Mouse (Mus musculus) adrenal gland, adult 18-20 months (tissue): ENCODE results near the gene Kcp. TPM values are rescaled to one million over a fixed set of nuclear protein-coding genes. Genes with fewer than 3 reads are reported as not detected.

Experiments used
- DNase-seq, 2 experiments: peaks; one replicate each; pipeline ENCODE4 v3.0.0; 2021 to 2022; ENCODE audit warnings: low spot score in 2 of 2
- total RNA-seq, 2 experiments: library from RNA; stranded (reverse); gene quantifications; 1 replicate in 1 of 2; 2 replicates in 1 of 2; pipeline ENCODE4 v1.2.3; 2021

Kcp gene
- total RNA-seq, 2 experiments from 2014 or later, result 2.4 to 7.9 TPM

DNA sequence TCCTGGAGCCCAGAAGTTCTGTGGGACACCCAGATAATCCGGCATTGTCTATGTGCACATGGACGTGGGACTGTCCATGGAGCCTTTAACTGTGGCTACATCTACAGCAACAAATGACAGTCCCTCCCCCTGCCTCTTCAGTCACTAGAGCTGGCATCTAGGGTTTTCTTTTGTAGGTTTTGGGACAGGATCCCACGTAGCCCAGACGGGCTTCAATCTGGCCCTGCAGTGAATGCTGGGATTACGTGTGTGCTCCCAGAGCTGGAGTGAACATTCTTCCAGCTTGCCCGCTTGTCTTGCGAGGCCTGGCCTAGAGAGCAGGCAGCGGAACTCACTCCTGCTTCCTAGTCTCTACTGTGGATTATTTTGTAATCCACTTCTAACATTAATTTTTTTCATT is 82.6 kb downstream of the Kcp start:
- no peak for DNase-seq

Other genes starting within 250 kb of the Kcp start
- gene Hilpda, start 235.5 kb downstream of the Kcp start, total RNA-seq, result 1 to 10 TPM; 3.9 to 6.7 TPM
- gene Fam71f2, start 228.4 kb downstream of the Kcp start, total RNA-seq, result not detected
- gene Fam71f1, start 188.8 kb downstream of the Kcp start, total RNA-seq, result not detected
- gene Calu, start 159.9 kb downstream of the Kcp start, total RNA-seq, result 100 to 1,000 TPM; 134 to 139 TPM
- gene Opn1sw, start 119.5 kb downstream of the Kcp start, total RNA-seq, result not detected
- gene Ccdc136, start 111.6 kb downstream of the Kcp start, total RNA-seq, result 1 to 10 TPM; 4.7 to 5.5 TPM
- gene Flnc, start 74.7 kb downstream of the Kcp start, total RNA-seq, result 1 to 10 TPM; 2.6 to 4.6 TPM
- 100 to 1,000 TPM; 231 to 238 TPM for gene Atp6v1f, start 40.2 kb downstream of the Kcp start, total RNA-seq
- gene Atp6v1fnb, start 36.5 kb downstream of the Kcp start, total RNA-seq, result under 1 TPM in 1 of 2 experiments, not detected in 1; 0.93 TPM
- gene Irf5, start 18.7 kb upstream of the Kcp start, total RNA-seq, result 1 to 10 TPM; 7.3 to 8.6 TPM
- 10 to 100 TPM; 59.3 to 60.6 TPM for gene Tnpo3, start 101.9 kb upstream of the Kcp start, total RNA-seq
- 1 to 10 TPM; 2.5 to 4.0 TPM for gene Tspan33, start 186.3 kb upstream of the Kcp start, total RNA-seq
- 10 to 100 TPM; 30.8 to 47.8 TPM for gene Smo, start 227.6 kb upstream of the Kcp start, total RNA-seq